Mouse (Mus musculus): Measurements from ENCODE around the gene Haspin.

The Haspin gene

GRCm38 (mm10) chr11:73137591-73138501 is at the start of gene Haspin:
Haspin (minus strand) TSS chr11:73138294.
- DNase-seq (ENCODE audit: low spot score), result peak; percentile 88

GRCm38 (mm10) chr11:73187231-73187630 is 49.1 kb upstream of the Haspin start:
- DNase-seq (ENCODE audit: low spot score), result no peak

- DNase-seq (ENCODE audit: low spot score), result no peak
Measured at GRCm38 (mm10) chr11:73185872-73186615, 48.0 kb upstream of the Haspin start.

GRCm38 (mm10) chr11:73177895-73178294 is 39.8 kb upstream of the Haspin start:
- DNase-seq (ENCODE audit: low spot score), result peak; percentile 23

GRCm38 (mm10) chr11:73177509-73177875 is 39.4 kb upstream of the Haspin start:
- peak; percentile 79 for DNase-seq (ENCODE audit: low spot score)

GRCm38 (mm10) chr11:73176608-73177508 is 38.8 kb upstream of the Haspin start, which contains the start of the genes Emc6 and Tax1bp3:
Emc6 (minus strand) TSS chr11:73177037.
Tax1bp3 (plus strand) TSS chr11:73177083.
- peak; percentile 95 for DNase-seq (ENCODE audit: low spot score)

- DNase-seq (ENCODE audit: low spot score), result no peak
Measured at GRCm38 (mm10) chr11:73176186-73176585, 38.1 kb upstream of the Haspin start.

- DNase-seq (ENCODE audit: low spot score), result no peak
Measured at GRCm38 (mm10) chr11:73175612-73176011, 37.5 kb upstream of the Haspin start.

GRCm38 (mm10) chr11:73172186-73172585 is 34.1 kb upstream of the Haspin start:
- no peak for DNase-seq (ENCODE audit: low spot score)

- DNase-seq (ENCODE audit: low spot score), result peak; percentile 36
Measured at GRCm38 (mm10) chr11:73169231-73169630, 31.1 kb upstream of the Haspin start.

- DNase-seq (ENCODE audit: low spot score), result no peak
Measured at GRCm38 (mm10) chr11:73168576-73168975, 30.5 kb upstream of the Haspin start.

- no peak for DNase-seq (ENCODE audit: low spot score)
Measured at GRCm38 (mm10) chr11:73168071-73168470, 30.0 kb upstream of the Haspin start.

- DNase-seq (ENCODE audit: low spot score), result no peak
Measured at GRCm38 (mm10) chr11:73162284-73162683, 24.2 kb upstream of the Haspin start.

GRCm38 (mm10) chr11:73161616-73162015 is 23.5 kb upstream of the Haspin start:
- no peak for DNase-seq (ENCODE audit: low spot score)

- DNase-seq (ENCODE audit: low spot score), result no peak
Measured at GRCm38 (mm10) chr11:73160811-73161200, 22.7 kb upstream of the Haspin start.

- peak; percentile 18 for DNase-seq (ENCODE audit: low spot score)
Measured at GRCm38 (mm10) chr11:73159957-73160810, 22.1 kb upstream of the Haspin start, which contains the start of gene P2rx5. P2rx5 (plus strand) TSS chr11:73160421.

GRCm38 (mm10) chr11:73155071-73155470 is 17.0 kb upstream of the Haspin start:
- no peak for DNase-seq (ENCODE audit: low spot score)

- DNase-seq (ENCODE audit: low spot score), result no peak
Measured at GRCm38 (mm10) chr11:73148209-73148608, 10.1 kb upstream of the Haspin start.

- no peak for DNase-seq (ENCODE audit: low spot score)
Measured at GRCm38 (mm10) chr11:73146975-73147365, 8.9 kb upstream of the Haspin start.

GRCm38 (mm10) chr11:73146026-73146974 is 8.2 kb upstream of the Haspin start:
- DNase-seq (ENCODE audit: low spot score), result no peak
